Mouse (Mus musculus): ENCODE results near the gene Gm3486.
"Not testable (repeated sequence)": the region's sequence is repeated elsewhere in the genome, so short reads cannot be mapped to it uniquely, and the experiment has no call there.

Gene Gm3486

GRCm38 (mm10) chr14:41489385-41489784 is at the start of gene Gm3486:
Gene Gm3486 (minus strand): TSS chr14:41489485.
- DNase-seq = not testable (repeated sequence)

- not testable (repeated sequence) for DNase-seq
Observed at GRCm38 (mm10) chr14:41524695-41525094, 35.4 kb upstream of the Gm3486 start.

GRCm38 (mm10) chr14:41520683-41521082 is 31.4 kb upstream of the Gm3486 start:
- not testable (repeated sequence) for DNase-seq

- DNase-seq = not testable (repeated sequence)
Observed at GRCm38 (mm10) chr14:41453418-41453817, 35.9 kb downstream of the Gm3486 start, which contains the start of gene Gm7954. Gene Gm7954 (minus strand): TSS chr14:41453518.

Measured in spleen, adult 18-20 months (tissue).